Mouse (Mus musculus) hindbrain, postnatal 0 days (tissue): ENCODE results near the gene 5031439G07Rik. TPM values are rescaled to one million over a fixed set of nuclear protein-coding genes. Genes with fewer than 3 reads are reported as not detected.

Experiments
- ATAC-seq: fragments of 200-750 bp; cut with Nextera tagmentation; 2 replicates; pipeline ENCODE4 v1.8.0; 2017; ENCODE audit warnings: mild to moderate bottlenecking, moderate TSS enrichment, moderate library complexity
- DNase-seq: peaks from one replicate; pipeline ENCODE4 v3.0.0-alpha.2; 2015; ENCODE audit warnings: low spot score
- H3K27ac ChIP-seq: fragments of 300-500 bp; sonication (generic); 2 replicates; pipeline ENCODE4 v1.5.1; 2014; ENCODE audit warnings: mild to moderate bottlenecking
- H3K27me3 ChIP-seq: fragments of 300-500 bp; sonication (generic); 2 replicates; pipeline ENCODE4 v1.6.1; 2014; ENCODE audit warnings: low read length, mixed read lengths; ENCODE audit not compliant: insufficient read depth
- H3K36me3 ChIP-seq: fragments of 300-500 bp; sonication (generic); 2 replicates; pipeline ENCODE4 v1.6.1; 2014; ENCODE audit warnings: low read length, mixed read lengths; ENCODE audit not compliant: insufficient read depth
- H3K4me1 ChIP-seq: fragments of 300-500 bp; sonication (generic); 2 replicates; pipeline ENCODE4 v1.6.1; 2014; ENCODE audit warnings: antibody characterized with exemption, low read length, mixed read lengths; ENCODE audit not compliant: insufficient read depth
- H3K4me2 ChIP-seq: fragments of 300-500 bp; sonication (generic); 2 replicates; pipeline ENCODE4 v1.6.1; 2014; ENCODE audit warnings: low read depth, mild to moderate bottlenecking, low read length, moderate library complexity, mixed read lengths
- H3K4me3 ChIP-seq: fragments of 300-500 bp; sonication (generic); 2 replicates; pipeline ENCODE4 v1.5.1; 2014; ENCODE audit warnings: low read length
- H3K9ac ChIP-seq: fragments of 300-500 bp; sonication (generic); replicated peaks from 2 replicates; pipeline ENCODE4 v1.6.1; 2014; ENCODE audit warnings: mild to moderate bottlenecking, low read length, moderate library complexity, mixed read lengths
- H3K9me3 ChIP-seq: fragments of 300-500 bp; sonication (generic); 2 replicates; pipeline ENCODE4 v1.6.1; 2016; ENCODE audit warnings: low read length, mixed read lengths
- CTCF ChIP-seq: IDR thresholded peaks from 2 replicates; pipeline ENCODE4 v1.5.1; 2016; ENCODE audit warnings: antibody characterized with exemption, control low read depth, low read depth
- WGBS: fragments of 180-500 bp; shearing (Covaris S2); extraction: QIAGEN DNeasy Blood & Tissue Kit; methylation state at CpG from one replicate; pipeline ENCODE4 v1.1.7; 2014; 5-methylcytosine and 5-hydroxymethylcytosine counted together
- polyA plus RNA-seq: library from polyadenylated mRNA; unstranded; fragments of >200 nt; fragmentation: Nextera tagmentation; extraction: Ambion mirVana; gene quantifications from 2 replicates; pipeline ENCODE4 v1.2.1, GENCODE M21; 2015
- total RNA-seq: library from RNA; depleted of rRNA; stranded (reverse); fragments of >200 nt; gene quantifications from 2 replicates; pipeline ENCODE4 v1.2.3, GENCODE M21; 2014

The 5031439G07Rik gene
- total and polyA plus RNA-seq, 2 experiments from 2014 or later: 23.6 to 127 TPM

DNA sequence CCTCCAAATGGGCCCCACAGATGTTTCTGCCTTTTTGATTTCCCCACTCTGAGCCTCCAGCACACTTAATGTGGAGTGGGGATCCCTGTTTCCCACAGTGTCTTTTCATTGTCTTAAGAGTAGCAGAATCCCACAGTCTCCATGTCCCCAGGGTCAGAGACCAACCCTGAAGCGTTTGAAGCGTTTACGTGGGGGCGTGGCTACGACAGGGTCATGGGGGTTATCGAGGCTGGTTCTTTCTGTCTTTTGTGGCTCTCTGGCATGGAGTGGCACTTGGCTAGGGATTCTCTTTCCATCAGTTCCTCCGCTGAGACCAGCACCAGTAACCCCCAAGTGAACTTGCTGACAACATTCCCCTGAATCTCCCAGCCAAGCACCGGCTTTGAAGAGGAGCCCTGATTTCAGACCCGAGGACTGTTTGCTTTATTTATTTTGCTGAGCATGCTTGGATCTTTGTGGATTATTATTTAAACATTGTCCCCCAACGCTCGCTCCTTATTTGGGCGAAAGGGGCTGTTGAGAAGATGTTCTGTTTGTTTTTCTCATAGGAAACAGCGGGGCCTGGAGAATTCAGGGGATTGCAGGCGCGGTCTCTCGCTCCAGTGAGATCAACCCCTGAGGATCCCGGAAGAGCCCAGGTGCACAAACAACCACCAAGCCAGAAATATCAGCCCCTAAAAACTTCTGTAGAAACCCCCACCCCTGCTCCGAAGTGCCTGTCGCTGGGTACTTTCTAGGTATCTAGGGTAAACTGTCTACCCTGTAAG is 23.7 kb upstream of the 5031439G07Rik start:
- no peak for ATAC-seq
- peaks cover 5% of the 10 kb centered on the region; the same call in 1 of the 2 replicates for H3K4me1 ChIP-seq
- no peaks in the 10 kb centered on the region for H3K27me3 ChIP-seq
- no peaks in the 10 kb centered on the region for H3K36me3 ChIP-seq
- no peak overlapping the region for H3K4me2 ChIP-seq
- 42% methylated on average over 19 of the region's 19 CpGs for WGBS
- 0 out of 2 replicates have a peak overlapping the region, but pooled peaks have one; percentile 23 for H3K27ac ChIP-seq
- H3K4me3 ChIP-seq: no peak overlapping the region
- H3K9ac ChIP-seq: no peak overlapping the region
- DNase-seq: no peak
- no peak for TF ChIP-seq CTCF
- no peaks in the 10 kb centered on the region for H3K9me3 ChIP-seq

DNA sequence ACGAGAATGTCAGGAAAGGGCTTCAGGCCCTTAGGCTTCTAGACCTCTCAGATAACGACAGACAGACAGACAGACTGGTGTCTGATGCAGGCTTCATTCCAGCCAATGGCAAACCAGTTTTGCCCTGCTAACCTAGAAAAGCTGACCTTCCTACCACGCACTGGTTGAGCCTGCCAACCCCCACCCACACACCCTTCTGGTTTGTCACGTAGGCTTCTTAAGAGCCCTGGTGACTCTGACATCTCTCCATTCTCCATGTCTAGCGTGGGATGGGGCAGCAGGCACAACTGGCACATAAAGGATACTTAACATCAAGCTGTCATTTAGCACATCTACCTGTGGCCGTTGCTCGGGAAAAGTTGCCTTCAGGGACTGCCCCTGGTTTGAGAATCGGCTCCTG is 21.3 kb upstream of the 5031439G07Rik start:
- TF ChIP-seq CTCF: no peak
- H3K4me3 ChIP-seq: no peak overlapping the region
- no peak overlapping the region for H3K27ac ChIP-seq
- no peaks in the 10 kb centered on the region for H3K9me3 ChIP-seq
- no peaks in the 10 kb centered on the region for H3K4me1 ChIP-seq
- DNase-seq: no peak
- 84% methylated on average over 8 of the region's 8 CpGs for WGBS
- H3K9ac ChIP-seq: no peak overlapping the region
- H3K27me3 ChIP-seq: no peaks in the 10 kb centered on the region
- ATAC-seq: no peak
- no peaks in the 10 kb centered on the region for H3K36me3 ChIP-seq
- H3K4me2 ChIP-seq: no peak overlapping the region

DNA sequence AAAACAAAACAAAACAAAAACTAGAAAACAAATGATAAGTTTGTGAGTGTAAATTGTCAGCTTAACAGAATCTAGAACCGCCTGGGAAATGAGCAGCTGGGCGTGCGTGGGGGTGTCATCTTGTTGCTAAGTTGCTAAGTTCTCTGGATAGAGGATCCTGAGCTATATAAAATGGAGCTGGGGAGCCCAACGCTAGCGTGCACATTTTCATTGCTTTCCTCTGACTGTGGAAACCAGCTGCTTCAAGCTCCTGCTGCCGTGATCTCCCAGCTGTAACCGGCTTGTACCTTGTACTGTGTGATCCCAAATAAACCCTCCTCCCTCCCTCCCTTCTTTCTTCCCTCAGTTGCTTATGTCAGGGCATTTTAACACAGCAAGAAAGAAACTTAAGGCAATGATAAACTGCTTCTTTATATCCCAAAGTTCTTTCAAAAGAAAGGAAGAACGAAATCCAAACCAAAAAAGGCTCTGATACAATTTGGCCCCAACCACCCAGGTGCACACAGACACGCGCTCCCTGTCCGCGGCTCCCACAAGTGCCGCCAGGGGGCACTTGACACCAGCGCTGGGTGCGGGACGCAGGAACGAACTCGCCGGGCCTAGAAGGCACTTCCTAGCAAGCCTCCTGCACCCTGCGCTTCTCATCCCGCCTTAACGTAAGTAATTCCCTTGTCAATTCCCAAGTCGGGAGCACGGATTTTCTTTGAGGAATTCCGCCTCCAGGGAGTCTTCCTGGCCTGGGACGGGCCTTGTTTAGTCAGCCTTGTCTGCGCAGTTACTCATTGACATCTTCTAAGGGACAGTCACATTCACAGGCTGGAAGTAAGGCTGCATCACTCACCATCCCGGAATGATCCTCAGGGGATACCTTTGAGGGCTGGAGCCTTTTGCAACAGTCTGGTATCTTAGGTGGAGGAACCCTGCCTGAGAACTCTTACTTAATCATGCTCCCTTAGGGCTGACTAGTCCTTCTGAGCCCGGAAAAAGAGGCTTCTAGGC is 12.9 kb upstream of the 5031439G07Rik start:
- Histone ChIP-seq H3K4me1 (no peaks in the 10 kb centered on the region), H3K27me3 (no peaks in the 10 kb centered on the region), H3K36me3 (no peaks in the 10 kb centered on the region), H3K4me3 (no peak overlapping the region), H3K27ac (no peak overlapping the region), H3K4me2 (no peak overlapping the region), H3K9me3 (no peaks in the 10 kb centered on the region), H3K9ac (no peak overlapping the region)
- TF ChIP-seq CTCF: peak; percentile 88
- WGBS: 18% methylated on average over 29 of the region's 29 CpGs
- peak; percentile 84 for DNase-seq
- peak; percentile 81; the same call in 1 of the 2 replicates for ATAC-seq

DNA sequence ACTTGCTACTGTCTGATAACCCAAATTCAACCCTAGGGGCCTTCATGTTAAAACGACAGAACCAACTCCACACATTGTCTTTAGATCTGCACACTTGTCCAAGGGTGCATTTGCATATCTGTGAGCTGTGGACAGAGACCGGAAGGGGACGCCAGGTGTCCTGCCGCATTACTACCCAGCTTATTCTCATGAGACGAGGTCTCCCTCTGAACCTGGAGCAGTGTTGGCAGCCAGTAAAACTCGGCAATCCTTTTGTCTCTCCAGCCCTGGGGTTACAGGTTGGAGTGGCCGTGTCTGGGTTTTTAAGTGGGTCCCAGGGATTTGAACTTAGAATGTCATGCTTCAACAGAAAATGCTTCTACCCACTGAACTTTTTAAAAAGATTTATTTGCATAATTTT is 11.6 kb upstream of the 5031439G07Rik start:
- WGBS: 56% methylated on average over 7 of the region's 7 CpGs
- Histone ChIP-seq H3K36me3 (no peaks in the 10 kb centered on the region), H3K9ac (no peak overlapping the region), H3K4me2 (no peak overlapping the region), H3K4me1 (no peaks in the 10 kb centered on the region), H3K27me3 (no peaks in the 10 kb centered on the region), H3K4me3 (no peak overlapping the region), H3K27ac (no peak overlapping the region), H3K9me3 (no peaks in the 10 kb centered on the region)
- DNase-seq (no peak), ATAC-seq (no peak)
- TF ChIP-seq CTCF: no peak

DNA sequence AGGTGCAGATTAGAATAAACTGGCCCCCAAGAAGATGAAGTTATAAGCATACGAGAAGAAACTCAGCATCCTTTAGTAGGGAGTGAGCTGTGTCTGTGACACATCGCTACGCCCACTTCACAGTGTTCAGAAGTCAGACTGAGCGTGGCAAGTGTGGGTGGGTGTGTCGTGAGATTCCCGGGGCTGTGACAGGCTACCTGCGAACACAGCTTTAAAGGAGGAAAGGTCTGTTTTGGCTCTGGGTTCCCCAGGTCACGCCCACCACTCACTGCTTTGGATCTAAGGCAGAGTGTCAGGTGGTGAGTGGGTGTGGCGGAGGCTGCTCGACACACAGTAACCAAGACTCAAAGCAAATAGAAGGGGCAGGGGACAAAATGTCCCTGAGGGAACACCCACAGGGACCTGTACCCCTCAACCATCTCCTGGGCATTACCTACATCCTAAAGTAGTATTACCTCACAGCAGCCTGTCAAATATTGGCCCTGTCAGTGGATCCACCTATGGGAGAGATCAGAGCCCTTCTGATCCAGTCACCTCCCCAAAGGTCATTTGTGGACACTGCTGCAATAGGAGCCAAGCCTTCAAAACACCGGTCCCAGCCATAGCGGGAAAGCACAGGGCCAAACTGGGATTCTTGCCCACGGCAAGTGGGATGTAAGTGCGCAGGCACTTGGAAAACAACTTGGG is 9.6 kb upstream of the 5031439G07Rik start:
- DNase-seq (no peak), ATAC-seq (no peak)
- H3K36me3 ChIP-seq: no peaks in the 10 kb centered on the region
- H3K4me3 ChIP-seq: no peak overlapping the region
- WGBS: 78% methylated on average over 14 of the region's 14 CpGs
- H3K9ac ChIP-seq: no peak overlapping the region
- TF ChIP-seq CTCF: no peak
- no peaks in the 10 kb centered on the region for H3K27me3 ChIP-seq
- no peak overlapping the region for H3K27ac ChIP-seq
- no peaks in the 10 kb centered on the region for H3K4me1 ChIP-seq
- no peaks in the 10 kb centered on the region for H3K9me3 ChIP-seq
- no peak overlapping the region for H3K4me2 ChIP-seq

DNA sequence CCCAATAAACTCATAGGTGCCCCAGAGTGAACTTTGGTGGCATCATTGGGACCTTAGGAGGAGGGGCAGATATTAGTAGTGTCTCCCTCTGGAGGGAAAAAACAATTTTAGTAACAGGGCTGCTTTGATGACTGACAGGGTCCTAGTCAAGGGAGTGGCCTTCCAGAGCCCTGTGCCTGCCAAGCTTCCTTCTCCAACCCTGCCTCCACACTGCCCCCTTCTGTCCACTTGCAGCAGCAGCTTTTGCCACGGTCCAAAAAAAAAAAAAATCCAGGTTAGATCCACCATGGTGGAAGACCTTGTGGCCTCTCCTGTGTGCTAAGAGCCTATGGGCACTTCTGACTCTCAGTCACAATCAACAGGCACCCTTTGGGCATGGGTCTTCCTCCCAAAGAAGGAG is 7.6 kb upstream of the 5031439G07Rik start:
- H3K4me1 ChIP-seq: no peaks in the 10 kb centered on the region
- H3K4me3 ChIP-seq: no peak overlapping the region
- H3K9me3 ChIP-seq: no peaks in the 10 kb centered on the region
- 0% methylated on average over 1 of the region's 1 CpGs for WGBS
- H3K27me3 ChIP-seq: no peaks in the 10 kb centered on the region
- no peak for ATAC-seq
- H3K9ac ChIP-seq: no peak overlapping the region
- DNase-seq: peak; percentile 67
- no peaks in the 10 kb centered on the region for H3K36me3 ChIP-seq
- H3K4me2 ChIP-seq: no peak overlapping the region
- peak; percentile 73 for TF ChIP-seq CTCF
- no peak overlapping the region for H3K27ac ChIP-seq
